Mouse (Mus musculus): ENCODE data around the gene Dapp1. TPM values are rescaled to one million over a fixed set of nuclear protein-coding genes. Genes with fewer than 3 reads are reported as not detected.

Dapp1 gene
- polyA plus RNA-seq (2017; shearing (Covaris generic)), result 119 TPM

DNA sequence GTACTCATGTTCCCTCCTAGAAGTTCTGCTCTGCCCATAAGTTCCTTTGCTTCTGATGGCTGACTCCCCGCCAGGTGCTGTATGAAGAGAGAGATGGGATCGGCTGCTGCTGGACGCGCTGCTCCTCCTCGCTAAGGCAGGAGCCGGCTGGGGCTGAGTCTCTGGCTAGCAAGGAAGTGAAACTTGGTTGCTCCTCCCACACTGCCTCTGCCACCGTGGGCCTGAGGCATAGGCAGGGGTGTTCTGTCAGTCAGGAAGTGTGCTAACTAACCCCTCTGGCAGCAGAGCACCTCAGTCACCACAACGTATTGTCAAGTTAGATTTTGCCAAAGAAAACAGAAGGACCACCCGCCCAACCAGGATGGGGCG is at the start of gene Dapp1:
TSS of gene Dapp1 (minus strand) at position 164 of the 369 bp plus-strand sequence.

DNA sequence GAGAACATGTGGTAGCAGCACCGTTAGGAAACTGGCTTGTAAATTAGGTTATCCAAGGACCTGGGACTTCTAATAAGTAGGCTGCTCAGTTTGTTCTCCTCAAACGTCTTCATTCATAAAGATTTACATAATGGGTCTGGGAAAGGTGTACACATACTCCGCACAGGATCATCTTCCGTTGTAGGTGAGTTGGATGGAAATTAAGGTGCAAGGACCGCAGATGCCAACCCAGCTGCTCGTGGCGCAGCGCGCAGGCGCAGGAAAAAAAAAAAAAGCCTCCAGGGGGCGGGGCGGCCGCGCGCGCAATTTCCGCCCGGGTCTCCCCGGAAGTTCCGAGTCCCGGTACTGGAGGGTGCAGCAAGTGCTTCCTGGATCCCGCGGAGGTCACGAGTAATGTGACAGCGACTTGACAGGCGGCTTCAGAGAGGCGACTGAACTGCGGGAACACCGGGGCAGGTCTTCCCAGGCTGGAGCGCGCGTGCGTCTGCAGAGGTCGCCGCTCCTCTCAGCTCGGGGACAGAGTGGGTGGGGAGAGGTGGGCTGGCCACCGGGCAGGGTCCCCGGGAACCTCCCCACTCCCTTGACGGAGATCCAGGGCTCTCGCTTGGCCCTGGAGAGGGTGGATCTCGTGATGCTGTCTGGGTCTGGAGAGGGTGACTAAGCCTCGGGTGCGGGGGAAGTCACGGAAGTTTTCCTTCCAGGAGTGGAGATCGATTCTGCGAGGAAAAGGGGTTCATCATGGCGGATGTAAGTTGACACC is 63.0 kb downstream of the Dapp1 start, which contains the start of gene Lamtor3:
TSS of gene Lamtor3 (plus strand) at position 335 of the 760 bp plus-strand sequence.

Other genes starting within 250 kb of the Dapp1 start
- gene H2afz, start 117.1 kb downstream of the Dapp1 start, polyA plus RNA-seq (2017; shearing (Covaris generic)), result 1,140 TPM
- gene Dnajb14, start 113.9 kb downstream of the Dapp1 start, polyA plus RNA-seq (2017; shearing (Covaris generic)), result 4.6 TPM
- 92.2 TPM for gene Lamtor3, start 63.0 kb downstream of the Dapp1 start, polyA plus RNA-seq (2017; shearing (Covaris generic))
- not detected for gene 1110002E22Rik, start 83.5 kb upstream of the Dapp1 start, polyA plus RNA-seq (2017; shearing (Covaris generic))
- not detected for gene Gm5105, start 85.8 kb upstream of the Dapp1 start, polyA plus RNA-seq (2017; shearing (Covaris generic))
- 13.3 TPM for gene Trmt10a, start 161.9 kb upstream of the Dapp1 start, polyA plus RNA-seq (2017; shearing (Covaris generic))
- gene Mttp, start 163.4 kb upstream of the Dapp1 start, polyA plus RNA-seq (2017; shearing (Covaris generic)), result 6.7 TPM
- not detected for gene 4930579F01Rik, start 212.3 kb upstream of the Dapp1 start, polyA plus RNA-seq (2017; shearing (Covaris generic))
- gene Adh7, start 236.2 kb upstream of the Dapp1 start, polyA plus RNA-seq (2017; shearing (Covaris generic)), result not detected